Mouse (Mus musculus): ENCODE measurements around the gene Mak. TPM values are rescaled to one million over a fixed set of nuclear protein-coding genes. Genes with fewer than 3 reads are reported as not detected.

Gene Mak
- total RNA-seq, 2 experiments from 2014 or later: 1.4 to 2.0 TPM

- intact Hi-C loops (cut with DNase I): no loop called here
- DNase-seq (ENCODE audit: low spot score in 2 of 2): no peak
These were observed 651 bp downstream of the Mak start for GRCm38 (mm10) chr13:41078690-41079420.

DNA sequence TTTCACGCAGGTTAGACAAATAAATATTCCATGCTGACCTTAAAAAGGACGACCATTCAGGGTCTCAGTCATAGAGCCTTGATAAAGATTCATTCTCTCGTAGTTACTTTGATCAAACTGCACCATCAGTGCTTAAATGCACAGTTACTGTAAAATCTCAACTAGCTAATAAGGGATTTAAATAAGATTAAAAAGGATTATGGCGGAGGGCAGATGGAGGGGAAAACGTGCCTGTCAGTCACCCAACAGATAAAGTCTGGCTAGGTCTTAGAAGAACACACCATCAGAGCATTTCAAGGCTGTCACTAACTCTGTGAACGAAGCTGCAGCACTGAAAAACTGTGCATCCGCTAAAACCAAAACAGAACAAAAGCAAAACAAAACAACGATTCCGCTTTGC, 1.6 kb downstream of the Mak start:
- intact Hi-C loops (cut with DNase I): no loop called here
- DNase-seq (ENCODE audit: low spot score in 2 of 2): no peak

DNA sequence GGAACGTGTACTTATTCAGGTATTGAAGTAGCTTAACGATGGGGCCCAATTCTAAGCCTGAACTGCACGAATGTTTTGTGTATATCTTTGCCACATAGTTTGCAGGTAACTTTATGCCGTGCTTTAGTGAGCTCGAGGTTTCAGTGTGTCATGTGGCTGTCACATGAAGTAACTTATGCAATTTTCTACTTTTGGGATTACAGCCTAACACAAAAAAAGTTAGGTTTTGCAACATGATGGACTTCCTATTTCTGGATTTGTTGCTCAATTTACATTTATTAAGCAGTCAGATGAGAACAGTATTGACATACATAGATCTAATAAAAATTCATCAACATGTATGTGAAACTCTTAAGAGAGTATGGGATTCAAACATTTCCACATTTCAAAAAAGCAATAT, 5.7 kb downstream of the Mak start:
- DNase-seq (ENCODE audit: low spot score in 2 of 2): no peak
- intact Hi-C loops (cut with DNase I): no loop called here

- DNase-seq (ENCODE audit: low spot score in 2 of 2): peak in 1 of 2 experiments; percentile 24
- intact Hi-C loops (cut with DNase I): no loop called here
These were observed 7.9 kb downstream of the Mak start for GRCm38 (mm10) chr13:41071617-41072016.

DNA sequence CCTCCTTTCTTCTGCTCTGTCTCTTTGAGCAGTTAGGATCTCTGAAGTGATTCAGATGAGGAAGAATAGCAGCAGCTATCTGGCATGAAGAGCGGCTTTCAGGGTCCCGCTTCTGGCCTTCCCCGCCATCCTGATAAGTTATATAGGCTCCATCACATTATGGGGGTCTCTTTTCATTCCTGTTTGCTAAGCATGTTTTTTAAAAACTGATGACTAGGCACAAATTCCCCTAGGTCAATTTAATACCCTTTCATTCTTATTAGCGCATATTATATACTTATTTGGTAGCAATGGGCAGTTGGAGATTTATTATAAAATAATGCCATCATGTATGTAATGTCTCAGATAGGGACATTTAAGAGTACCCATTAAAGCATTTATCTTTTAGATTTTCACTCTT, 11.9 kb downstream of the Mak start:
- intact Hi-C loops (cut with DNase I): no loop called here
- no peak for DNase-seq (ENCODE audit: low spot score in 2 of 2)

GRCm38 (mm10) chr13:41051965-41052364, 27.5 kb downstream of the Mak start:
- no peak for DNase-seq (ENCODE audit: low spot score in 2 of 2)
- intact Hi-C loops (cut with DNase I): no loop called here

GRCm38 (mm10) chr13:41047280-41047679, 32.2 kb downstream of the Mak start:
- intact Hi-C loops (cut with DNase I): loop anchor here (5.0 kb wide), 1 partner anchor 260 kb away; no protein-coding TSS in a partner anchor
- no peak for DNase-seq (ENCODE audit: low spot score in 2 of 2)

DNA sequence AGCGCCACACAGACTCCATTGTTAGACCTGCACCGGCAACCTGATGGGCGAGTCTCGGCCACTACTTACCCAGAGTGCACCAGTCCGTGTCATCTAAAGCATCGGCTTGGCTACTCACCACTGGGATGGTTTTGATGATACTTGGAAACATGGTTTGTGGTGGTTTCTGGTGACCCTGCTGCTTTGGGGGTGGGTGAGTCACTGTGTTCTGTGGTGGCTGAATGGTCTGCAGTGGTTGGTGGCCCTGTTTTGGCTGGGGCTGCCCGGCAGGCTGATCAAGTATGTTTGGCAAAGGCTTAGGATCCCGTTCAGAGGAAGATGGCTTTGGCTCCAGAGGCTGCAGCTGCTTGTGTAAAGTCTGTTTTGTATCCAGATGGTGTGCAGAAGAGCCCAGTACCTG, 33.6 kb downstream of the Mak start:
- no peak for DNase-seq (ENCODE audit: low spot score in 2 of 2)
- intact Hi-C loops (cut with DNase I): loop anchor here (5.0 kb wide), 1 partner anchor 259 kb away; no protein-coding TSS in a partner anchor

GRCm38 (mm10) chr13:41042511-41042910, 37.0 kb downstream of the Mak start:
- DNase-seq (ENCODE audit: low spot score in 2 of 2): no peak
- intact Hi-C loops (cut with DNase I): no loop called here

- no peak for DNase-seq (ENCODE audit: low spot score in 2 of 2)
These were observed 49.4 kb downstream of the Mak start for GRCm38 (mm10) chr13:41030098-41030497.

GRCm38 (mm10) chr13:41022099-41022498, 57.4 kb downstream of the Mak start:
- intact Hi-C loops (cut with DNase I): no loop called here
- no peak for DNase-seq (ENCODE audit: low spot score in 2 of 2)

More at GRCm38 (mm10) chr13:41030098-41030497, 49.4 kb downstream of the Mak start:
- intact Hi-C loops (cut with DNase I): no loop called here

DNA sequence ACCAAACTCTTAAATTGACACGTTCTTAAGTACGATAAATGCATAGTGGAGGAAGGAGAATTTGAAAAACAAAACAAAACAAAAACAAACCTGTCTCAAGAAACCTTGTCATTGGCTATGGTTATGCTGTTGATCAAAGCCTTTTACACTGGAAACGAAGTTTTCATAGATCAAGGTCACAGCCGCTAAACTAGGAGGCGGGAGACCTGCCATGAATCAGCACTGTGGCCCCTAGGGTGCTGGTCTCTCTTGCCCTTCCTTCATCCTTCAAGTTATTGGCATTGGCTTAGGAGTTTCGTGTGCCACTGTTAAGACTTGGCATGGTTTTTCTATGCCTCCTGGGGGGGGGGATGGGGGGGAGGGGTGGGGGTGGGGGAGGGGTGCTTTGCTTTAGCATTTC, 57.9 kb downstream of the Mak start:
- intact Hi-C loops (cut with DNase I): no loop called here

GRCm38 (mm10) chr13:41020494-41020893, 59.0 kb downstream of the Mak start:
- intact Hi-C loops (cut with DNase I): no loop called here
- no peak for DNase-seq (ENCODE audit: low spot score in 2 of 2)

More for the DNA sequence above, 57.9 kb downstream of the Mak start:
- DNase-seq (ENCODE audit: low spot score in 2 of 2): no peak

- no peak for DNase-seq (ENCODE audit: low spot score in 2 of 2)
- intact Hi-C loops (cut with DNase I): loop anchor here (10.0 kb wide), 1 partner anchor 216 kb away; no protein-coding TSS in a partner anchor
These were observed 60.5 kb downstream of the Mak start for GRCm38 (mm10) chr13:41018756-41019591.

DNA sequence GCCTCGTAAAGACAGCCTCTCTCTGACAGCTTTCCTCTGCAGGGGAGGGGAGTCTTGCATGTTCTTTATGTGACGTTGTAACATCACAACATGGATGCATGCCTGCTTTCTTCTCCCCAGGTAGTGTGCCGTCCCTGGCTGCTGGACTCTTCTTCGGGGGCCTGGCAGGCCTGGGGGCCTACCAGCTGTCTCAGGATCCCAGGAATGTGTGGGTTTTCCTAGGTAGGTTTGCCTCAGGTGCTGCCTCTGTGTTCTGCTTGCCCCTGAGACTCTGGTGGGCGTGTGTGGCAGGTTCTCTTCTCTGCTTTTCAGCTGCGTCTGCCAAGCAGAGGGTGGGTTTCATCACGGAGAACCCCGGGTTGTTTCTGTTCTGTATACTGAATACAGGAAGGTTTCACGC, 61.3 kb downstream of the Mak start:
- intact Hi-C loops (cut with DNase I): loop anchor here (10.0 kb wide), 1 partner anchor 217 kb away; no protein-coding TSS in a partner anchor
- DNase-seq (ENCODE audit: low spot score in 2 of 2): no peak

DNA sequence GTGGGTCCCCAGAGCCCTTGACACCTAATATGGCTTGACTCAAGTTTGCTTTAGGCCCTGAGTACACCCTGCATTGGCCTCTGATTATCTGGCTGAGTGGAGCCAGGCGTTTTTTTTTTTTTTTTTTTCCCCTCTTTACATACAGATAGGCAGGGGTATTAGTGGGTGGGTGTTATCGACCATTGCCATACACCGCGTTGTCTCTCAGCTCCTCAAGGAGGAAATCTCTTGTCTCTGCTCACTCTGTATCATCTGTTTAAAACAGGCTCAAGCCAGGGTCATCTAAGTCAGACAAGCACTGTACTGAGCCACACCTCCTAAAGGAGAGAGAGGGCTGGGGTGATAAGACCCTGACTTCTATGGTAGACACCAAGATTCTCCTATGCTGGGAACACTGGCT, 61.7 kb downstream of the Mak start:
- no peak for DNase-seq (ENCODE audit: low spot score in 2 of 2)
- intact Hi-C loops (cut with DNase I): loop anchor here (10.0 kb wide), 1 partner anchor 217 kb away; no protein-coding TSS in a partner anchor

- intact Hi-C loops (cut with DNase I): loop anchor here (10.0 kb wide), 1 partner anchor 218 kb away; no protein-coding TSS in a partner anchor
- DNase-seq (ENCODE audit: low spot score in 2 of 2): no peak
These were observed 62.6 kb downstream of the Mak start for GRCm38 (mm10) chr13:41016797-41017405.

- intact Hi-C loops (cut with DNase I): loop anchor here (10.0 kb wide), 1 partner anchor 219 kb away; no protein-coding TSS in a partner anchor
- DNase-seq (ENCODE audit: low spot score in 2 of 2): peak; percentile 90 to 93
These were observed 63.5 kb downstream of the Mak start, which contains the start of gene Tmem14c for GRCm38 (mm10) chr13:41015829-41016634. Gene Tmem14c (plus strand): TSS chr13:41016292.

DNA sequence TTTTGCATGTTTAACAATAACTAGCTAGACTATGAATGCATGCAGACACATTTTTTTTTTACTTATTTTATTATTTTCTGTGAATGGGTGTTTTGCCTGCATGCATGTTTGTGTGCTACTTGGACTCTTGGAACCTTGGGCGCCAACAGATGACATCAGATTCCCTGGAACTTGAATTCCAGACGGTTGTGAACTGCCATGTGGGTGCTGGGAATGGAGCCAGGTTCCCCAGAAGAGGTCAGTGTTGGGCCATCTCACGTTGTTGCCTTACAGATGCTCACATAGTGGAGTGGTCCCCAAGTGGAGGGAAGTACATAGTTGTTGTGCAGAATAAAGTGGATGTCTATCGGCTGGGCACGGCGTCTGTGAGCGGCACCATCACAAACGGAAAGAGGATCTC, 70.6 kb downstream of the Mak start:
- intact Hi-C loops (cut with DNase I): no loop called here
- no peak for DNase-seq (ENCODE audit: low spot score in 2 of 2)

Measured in left cerebral cortex, postnatal 14 days (tissue).